Mouse (Mus musculus) c-Kit-positive CD71-positive TER-119-positive erythroid progenitor cells, embryonic 14.5 days (primary cell): ENCODE results near the gene 6720489N17Rik.
"Not testable (repeated sequence)": the region's sequence is repeated elsewhere in the genome, so short reads cannot be mapped to it uniquely, and the experiment has no call there.

Experiments used
- DNase-seq: peaks from one replicate; pipeline ENCODE4 v3.0.0-alpha.2; 2013; ENCODE audit warnings: low spot score

Gene 6720489N17Rik

GRCm38 (mm10) chr13:62623577-62624276 is at the start of gene 6720489N17Rik:
Gene 6720489N17Rik (minus strand): TSS chr13:62624182.
- DNase-seq, result peak; percentile 81

- no peak for DNase-seq
Observed at GRCm38 (mm10) chr13:62653369-62653743, 29.4 kb upstream of the 6720489N17Rik start.

GRCm38 (mm10) chr13:62652681-62653368 is 28.8 kb upstream of the 6720489N17Rik start:
- peak; percentile 70 for DNase-seq

- DNase-seq, result peak; percentile 35
Observed at GRCm38 (mm10) chr13:62627071-62627470, 3.1 kb upstream of the 6720489N17Rik start.

- DNase-seq, result peak; percentile 1
Observed at GRCm38 (mm10) chr13:62624277-62624665, 289 bp upstream of the 6720489N17Rik start.

- not testable (repeated sequence) for DNase-seq
Observed at GRCm38 (mm10) chr13:62617449-62617848, 6.5 kb downstream of the 6720489N17Rik start.

GRCm38 (mm10) chr13:62571099-62571498 is 52.9 kb downstream of the 6720489N17Rik start, which contains the start of gene Zfp934:
Gene Zfp934 (minus strand): TSS chr13:62571199.
- not testable (repeated sequence) for DNase-seq

GRCm38 (mm10) chr13:62561696-62562095 is 62.3 kb downstream of the 6720489N17Rik start:
- not testable (repeated sequence) for DNase-seq

GRCm38 (mm10) chr13:62558189-62559110 is 65.5 kb downstream of the 6720489N17Rik start, which contains the start of gene Zfp935:
Gene Zfp935 (minus strand): TSS chr13:62558511.
- DNase-seq, result peak; percentile 32
